Mouse (Mus musculus) small intestine, adult 2 months (tissue): ENCODE data around the gene T.

Experiments used
- CTCF ChIP-seq: fragments of 200-500 bp; IDR thresholded peaks from 2 replicates; pipeline ENCODE4 v1.5.1; 2012; ENCODE audit warnings: low read depth, mild to moderate bottlenecking, control low read depth, inconsistent platforms, low read length, moderate library complexity, mixed read lengths; ENCODE audit not compliant: insufficient replicate concordance, insufficient read length; ENCODE audit errors: extremely low read depth
- POLR2A ChIP-seq: fragments of 200-500 bp; IDR thresholded peaks from 2 replicates; pipeline ENCODE4 v1.6.1; 2012; ENCODE audit warnings: low read depth, mild to moderate bottlenecking, control low read depth, inconsistent platforms, low read length, moderate library complexity

- TF ChIP-seq CTCF: no peak
- no peak for TF ChIP-seq POLR2A
Measured at GRCm38 (mm10) chr17:8482876-8483275, 48.7 kb downstream of the T start.
